Mouse (Mus musculus) limb, embryonic 15.5 days (tissue): Measurements from ENCODE around the gene Sgms2. TPM values are rescaled to one million over a fixed set of nuclear protein-coding genes. Genes with fewer than 3 reads are reported as not detected.

Experiments used
- ATAC-seq: fragments of 200-750 bp; cut with Nextera tagmentation; 2 replicates; pipeline ENCODE4 v1.8.0; 2017; ENCODE audit warnings: low read depth, moderate TSS enrichment; ENCODE audit not compliant: insufficient number of reproducible peaks, low FRiP score, low TSS enrichment
- H3K27ac ChIP-seq: fragments of 300-500 bp; sonication (generic); 2 replicates; pipeline ENCODE4 v1.5.1; 2015; ENCODE audit warnings: moderate library complexity, mild to moderate bottlenecking, inconsistent platforms
- H3K27me3 ChIP-seq: fragments of 300-500 bp; sonication (generic); 2 replicates; pipeline ENCODE4 v1.6.1; 2015; ENCODE audit warnings: inconsistent platforms
- H3K36me3 ChIP-seq: fragments of 300-500 bp; sonication (generic); 2 replicates; pipeline ENCODE4 v1.6.1; 2015; ENCODE audit warnings: inconsistent platforms
- H3K4me1 ChIP-seq: fragments of 300-500 bp; sonication (generic); 2 replicates; pipeline ENCODE4 v1.6.1; 2015; ENCODE audit warnings: inconsistent platforms
- H3K4me2 ChIP-seq: fragments of 300-500 bp; sonication (generic); 2 replicates; pipeline ENCODE4 v1.6.1; 2015; ENCODE audit warnings: mild to moderate bottlenecking, inconsistent platforms
- H3K4me3 ChIP-seq: fragments of 300-500 bp; sonication (generic); 2 replicates; pipeline ENCODE4 v1.5.1; 2015; ENCODE audit warnings: mild to moderate bottlenecking, inconsistent platforms
- H3K9ac ChIP-seq: fragments of 300-500 bp; sonication (generic); 2 replicates; pipeline ENCODE4 v1.6.1; 2015; ENCODE audit warnings: inconsistent platforms
- H3K9me3 ChIP-seq: fragments of 300-500 bp; sonication (generic); 2 replicates; pipeline ENCODE4 v1.6.1; 2016; ENCODE audit warnings: inconsistent platforms
- WGBS: fragments of 180-500 bp; shearing (Covaris S2); methylation state at CpG from one replicate; pipeline ENCODE4 v1.1.7; 2015; 5-methylcytosine and 5-hydroxymethylcytosine counted together
- polyA plus RNA-seq: library from polyadenylated mRNA; unstranded; fragments of >200 nt; fragmentation: Nextera tagmentation; extraction: Ambion mirVana; gene quantifications from 2 replicates; pipeline ENCODE4 v1.2.1, GENCODE M21; 2015

Gene Sgms2
- polyA plus RNA-seq: 22.3 and 24.3 TPM in 2 replicates

GRCm38 (mm10) chr3:131491361-131491925 lies at the start of gene Sgms2:
Gene Sgms2, minus strand, starts transcription at chr3:131491411.
- Histone ChIP-seq H3K4me3 (peak within 1 kb of the TSS; percentile 77), H3K4me1 (peaks cover 13% of the 10 kb centered on the region), H3K27ac (peak within 1 kb of the TSS; percentile 83), H3K9me3 (no peaks in the 10 kb centered on the region), H3K36me3 (no peaks in the 10 kb centered on the region), H3K4me2 (peak within 1 kb of the TSS; percentile 89), H3K27me3 (0 out of 2 replicates have a peak, but pooled peaks cover 5% of the 10 kb centered on the region), H3K9ac (peak within 1 kb of the TSS; percentile 71)
- no peak for ATAC-seq
- WGBS: 77% methylated on average over 2 of the region's 2 CpGs

GRCm38 (mm10) chr3:131525229-131525628 lies 34.0 kb upstream of the Sgms2 start:
- Histone ChIP-seq H3K4me3 (no peak overlapping the region), H3K36me3 (no peaks in the 10 kb centered on the region), H3K4me2 (no peak overlapping the region), H3K4me1 (no peaks in the 10 kb centered on the region; the same call in 1 of the 2 replicates), H3K9me3 (no peaks in the 10 kb centered on the region), H3K9ac (no peak overlapping the region), H3K27me3 (no peaks in the 10 kb centered on the region), H3K27ac (no peak overlapping the region)
- WGBS: 84% methylated on average over 3 of the region's 3 CpGs
- ATAC-seq: no peak

- H3K4me3 ChIP-seq: no peak overlapping the region
- no peak overlapping the region for H3K27ac ChIP-seq
- H3K27me3 ChIP-seq: no peaks in the 10 kb centered on the region
- no peaks in the 10 kb centered on the region; the same call in 1 of the 2 replicates for H3K4me1 ChIP-seq
- H3K9me3 ChIP-seq: no peaks in the 10 kb centered on the region
- H3K4me2 ChIP-seq: no peak overlapping the region
- no peak for ATAC-seq
- H3K36me3 ChIP-seq: no peaks in the 10 kb centered on the region
- H3K9ac ChIP-seq: no peak overlapping the region
- WGBS: 22% methylated on average over 11 of the region's 11 CpGs
Measured at GRCm38 (mm10) chr3:131524779-131525178, 33.6 kb upstream of the Sgms2 start.

- no peak overlapping the region for H3K9ac ChIP-seq
- H3K36me3 ChIP-seq: no peaks in the 10 kb centered on the region
- no peak overlapping the region for H3K4me3 ChIP-seq
- WGBS: 79% methylated on average over 5 of the region's 5 CpGs
- H3K4me1 ChIP-seq: no peaks in the 10 kb centered on the region; the same call in 1 of the 2 replicates
- H3K4me2 ChIP-seq: no peak overlapping the region
- H3K27ac ChIP-seq: no peak overlapping the region
- no peaks in the 10 kb centered on the region for H3K9me3 ChIP-seq
- H3K27me3 ChIP-seq: no peaks in the 10 kb centered on the region
- no peak for ATAC-seq
Measured at GRCm38 (mm10) chr3:131524210-131524609, 33.0 kb upstream of the Sgms2 start.

- Histone ChIP-seq H3K27ac (no peak overlapping the region), H3K4me1 (no peaks in the 10 kb centered on the region; the same call in 1 of the 2 replicates), H3K27me3 (no peaks in the 10 kb centered on the region), H3K36me3 (no peaks in the 10 kb centered on the region), H3K4me3 (no peak overlapping the region), H3K9me3 (no peaks in the 10 kb centered on the region), H3K4me2 (no peak overlapping the region), H3K9ac (no peak overlapping the region)
- no peak for ATAC-seq
- 76% methylated on average over 9 of the region's 9 CpGs for WGBS
Measured at GRCm38 (mm10) chr3:131523749-131524148, 32.5 kb upstream of the Sgms2 start.

GRCm38 (mm10) chr3:131522243-131522642 lies 31.0 kb upstream of the Sgms2 start:
- H3K4me1 ChIP-seq: no peaks in the 10 kb centered on the region; the same call in 1 of the 2 replicates
- 36% methylated on average over 7 of the region's 7 CpGs for WGBS
- no peaks in the 10 kb centered on the region for H3K36me3 ChIP-seq
- H3K9me3 ChIP-seq: no peaks in the 10 kb centered on the region
- no peak for ATAC-seq
- no peak overlapping the region for H3K9ac ChIP-seq
- no peaks in the 10 kb centered on the region for H3K27me3 ChIP-seq
- no peak overlapping the region; the same call in 1 of the 2 replicates for H3K27ac ChIP-seq
- H3K4me2 ChIP-seq: no peak overlapping the region
- H3K4me3 ChIP-seq: no peak overlapping the region

GRCm38 (mm10) chr3:131521206-131521605 lies 30.0 kb upstream of the Sgms2 start:
- Histone ChIP-seq H3K4me2 (no peak overlapping the region), H3K9me3 (no peaks in the 10 kb centered on the region), H3K36me3 (no peaks in the 10 kb centered on the region), H3K27ac (no peak overlapping the region), H3K27me3 (no peaks in the 10 kb centered on the region), H3K9ac (no peak overlapping the region), H3K4me1 (no peaks in the 10 kb centered on the region; the same call in 1 of the 2 replicates), H3K4me3 (no peak overlapping the region)
- ATAC-seq: no peak
- 71% methylated on average over 4 of the region's 4 CpGs for WGBS

GRCm38 (mm10) chr3:131517756-131518155 lies 26.5 kb upstream of the Sgms2 start:
- no peak for ATAC-seq
- Histone ChIP-seq H3K9me3 (no peaks in the 10 kb centered on the region), H3K27ac (no peak overlapping the region), H3K27me3 (no peaks in the 10 kb centered on the region), H3K9ac (no peak overlapping the region), H3K4me2 (no peak overlapping the region), H3K4me1 (no peaks in the 10 kb centered on the region; the same call in 1 of the 2 replicates), H3K36me3 (no peaks in the 10 kb centered on the region), H3K4me3 (no peak overlapping the region)
- WGBS: 78% methylated on average over 6 of the region's 6 CpGs

- ATAC-seq: no peak
- Histone ChIP-seq H3K27me3 (no peaks in the 10 kb centered on the region), H3K9me3 (no peaks in the 10 kb centered on the region), H3K9ac (no peak overlapping the region), H3K27ac (no peak overlapping the region), H3K4me1 (no peaks in the 10 kb centered on the region), H3K4me2 (no peak overlapping the region), H3K36me3 (no peaks in the 10 kb centered on the region), H3K4me3 (no peak overlapping the region)
- 79% methylated on average over 7 of the region's 7 CpGs for WGBS
Measured at GRCm38 (mm10) chr3:131516332-131516999, 25.3 kb upstream of the Sgms2 start.

- no peak for ATAC-seq
- no peak overlapping the region for H3K27ac ChIP-seq
- H3K27me3 ChIP-seq: no peaks in the 10 kb centered on the region
- 57% methylated on average over 8 of the region's 8 CpGs for WGBS
- no peaks in the 10 kb centered on the region; the same call in 1 of the 2 replicates for H3K9me3 ChIP-seq
- no peak overlapping the region for H3K9ac ChIP-seq
- no peak overlapping the region for H3K4me3 ChIP-seq
- no peak overlapping the region for H3K4me2 ChIP-seq
- H3K36me3 ChIP-seq: no peaks in the 10 kb centered on the region
- no peaks in the 10 kb centered on the region for H3K4me1 ChIP-seq
Measured at GRCm38 (mm10) chr3:131511616-131512015, 20.4 kb upstream of the Sgms2 start.

- no peaks in the 10 kb centered on the region for H3K4me1 ChIP-seq
- H3K36me3 ChIP-seq: no peaks in the 10 kb centered on the region
- no peak overlapping the region for H3K9ac ChIP-seq
- no peak for ATAC-seq
- H3K27me3 ChIP-seq: no peaks in the 10 kb centered on the region
- H3K4me2 ChIP-seq: no peak overlapping the region
- no peaks in the 10 kb centered on the region; the same call in 1 of the 2 replicates for H3K9me3 ChIP-seq
- H3K27ac ChIP-seq: no peak overlapping the region
- no peak overlapping the region for H3K4me3 ChIP-seq
- 71% methylated on average over 2 of the region's 2 CpGs for WGBS
Measured at GRCm38 (mm10) chr3:131508024-131508423, 16.8 kb upstream of the Sgms2 start.

GRCm38 (mm10) chr3:131504595-131505223 lies 13.5 kb upstream of the Sgms2 start:
- H3K27ac ChIP-seq: no peak overlapping the region
- WGBS: 78% methylated on average over 14 of the region's 14 CpGs
- ATAC-seq: no peak
- H3K4me2 ChIP-seq: no peak overlapping the region
- no peaks in the 10 kb centered on the region for H3K4me1 ChIP-seq
- H3K4me3 ChIP-seq: no peak overlapping the region
- H3K36me3 ChIP-seq: no peaks in the 10 kb centered on the region
- no peaks in the 10 kb centered on the region; the same call in 1 of the 2 replicates for H3K9me3 ChIP-seq
- H3K9ac ChIP-seq: no peak overlapping the region
- no peaks in the 10 kb centered on the region for H3K27me3 ChIP-seq
